Mouse (Mus musculus): ENCODE results near the gene Taar8a. TPM values are rescaled to one million over a fixed set of nuclear protein-coding genes. Genes with fewer than 3 reads are reported as not detected.

Taar8a gene
- total RNA-seq, 2 experiments from 2014 or later, result not detected

- ATAC-seq (replicated peaks; ENCODE audit: low FRiP score, poor library complexity, severe bottlenecking), result 0 out of 2 replicates have a peak, but pooled peaks have one; percentile 46
Observed at GRCm38 (mm10) chr10:24111116-24111778, 34.9 kb downstream of the Taar8a start.

Other genes starting within 250 kb of the Taar8a start
- 5.4 TPM in 1 of 2 replicates, not detected in the other for gene Vnn3, start 225.0 kb upstream of the Taar8a start, total RNA-seq (2015; ENCODE audit: low replicate concordance)
- gene Vnn3, start 225.0 kb upstream of the Taar8a start, total RNA-seq (2017; ENCODE audit: low replicate concordance), result not detected in 2 replicates
- not detected in 2 replicates for gene Vnn1, start 181.8 kb upstream of the Taar8a start, total RNA-seq (2015; ENCODE audit: low replicate concordance)
- gene Vnn1, start 181.8 kb upstream of the Taar8a start, total RNA-seq (2017; ENCODE audit: low replicate concordance), result not detected in 2 replicates
- gene Taar1, start 156.1 kb upstream of the Taar8a start, total RNA-seq (2015; ENCODE audit: low replicate concordance), result not detected in 2 replicates
- not detected in 2 replicates for gene Taar1, start 156.1 kb upstream of the Taar8a start, total RNA-seq (2017; ENCODE audit: low replicate concordance)
- gene Taar2, start 137.9 kb upstream of the Taar8a start, total RNA-seq (2015; ENCODE audit: low replicate concordance), result not detected in 2 replicates
- not detected in 2 replicates for gene Taar2, start 137.9 kb upstream of the Taar8a start, total RNA-seq (2017; ENCODE audit: low replicate concordance)
- not detected in 2 replicates for gene Taar3, start 126.9 kb upstream of the Taar8a start, total RNA-seq (2015; ENCODE audit: low replicate concordance)
- not detected in 2 replicates for gene Taar3, start 126.9 kb upstream of the Taar8a start, total RNA-seq (2017; ENCODE audit: low replicate concordance)
- gene Taar4, start 116.0 kb upstream of the Taar8a start, total RNA-seq (2015; ENCODE audit: low replicate concordance), result not detected in 2 replicates
- not detected in 2 replicates for gene Taar4, start 116.0 kb upstream of the Taar8a start, total RNA-seq (2017; ENCODE audit: low replicate concordance)
- gene Taar5, start 105.8 kb upstream of the Taar8a start, total RNA-seq (2015; ENCODE audit: low replicate concordance), result not detected in 2 replicates
- gene Taar5, start 105.8 kb upstream of the Taar8a start, total RNA-seq (2017; ENCODE audit: low replicate concordance), result not detected in 2 replicates
- not detected in 2 replicates for gene Taar6, start 90.9 kb upstream of the Taar8a start, total RNA-seq (2015; ENCODE audit: low replicate concordance)
- not detected in 2 replicates for gene Taar6, start 90.9 kb upstream of the Taar8a start, total RNA-seq (2017; ENCODE audit: low replicate concordance)
- gene Taar7a, start 83.0 kb upstream of the Taar8a start, total RNA-seq (2015; ENCODE audit: low replicate concordance), result not detected in 2 replicates
- gene Taar7a, start 83.0 kb upstream of the Taar8a start, total RNA-seq (2017; ENCODE audit: low replicate concordance), result not detected in 2 replicates
- gene Taar7b, start 76.6 kb upstream of the Taar8a start, total RNA-seq (2015; ENCODE audit: low replicate concordance), result not detected in 2 replicates
- not detected in 2 replicates for gene Taar7b, start 76.6 kb upstream of the Taar8a start, total RNA-seq (2017; ENCODE audit: low replicate concordance)
- gene Taar7d, start 49.3 kb upstream of the Taar8a start, total RNA-seq (2015; ENCODE audit: low replicate concordance), result not detected in 2 replicates
- not detected in 2 replicates for gene Taar7d, start 49.3 kb upstream of the Taar8a start, total RNA-seq (2017; ENCODE audit: low replicate concordance)
- not detected in 2 replicates for gene Taar7e, start 38.9 kb upstream of the Taar8a start, total RNA-seq (2015; ENCODE audit: low replicate concordance)
- not detected in 2 replicates for gene Taar7e, start 38.9 kb upstream of the Taar8a start, total RNA-seq (2017; ENCODE audit: low replicate concordance)
- gene Taar7f, start 27.0 kb upstream of the Taar8a start, total RNA-seq (2015; ENCODE audit: low replicate concordance), result not detected in 2 replicates
- gene Taar7f, start 27.0 kb upstream of the Taar8a start, total RNA-seq (2017; ENCODE audit: low replicate concordance), result not detected in 2 replicates
- gene Taar8b, start 15.8 kb downstream of the Taar8a start, total RNA-seq (2015; ENCODE audit: low replicate concordance), result not detected in 2 replicates
- gene Taar8b, start 15.8 kb downstream of the Taar8a start, total RNA-seq (2017; ENCODE audit: low replicate concordance), result not detected in 2 replicates
- gene Taar8c, start 25.4 kb downstream of the Taar8a start, total RNA-seq (2015; ENCODE audit: low replicate concordance), result not detected in 2 replicates
- not detected in 2 replicates for gene Taar8c, start 25.4 kb downstream of the Taar8a start, total RNA-seq (2017; ENCODE audit: low replicate concordance)
- not detected in 2 replicates for gene Taar9, start 33.0 kb downstream of the Taar8a start, total RNA-seq (2015; ENCODE audit: low replicate concordance)
- gene Taar9, start 33.0 kb downstream of the Taar8a start, total RNA-seq (2017; ENCODE audit: low replicate concordance), result not detected in 2 replicates
- 10.8 and 21.4 TPM in 2 replicates for gene Stx7, start 72.8 kb downstream of the Taar8a start, total RNA-seq (2015; ENCODE audit: low replicate concordance)
- 30.8 and 35.2 TPM in 2 replicates for gene Stx7, start 72.8 kb downstream of the Taar8a start, total RNA-seq (2017; ENCODE audit: low replicate concordance)
- gene Moxd1, start 147.0 kb downstream of the Taar8a start, total RNA-seq (2015; ENCODE audit: low replicate concordance), result not detected in 2 replicates
- gene Moxd1, start 147.0 kb downstream of the Taar8a start, total RNA-seq (2017; ENCODE audit: low replicate concordance), result not detected in 2 replicates